Mouse (Mus musculus) lung, adult 10 weeks (tissue): ENCODE data around the gene Arhgdia. TPM values are rescaled to one million over a fixed set of nuclear protein-coding genes. Genes with fewer than 3 reads are reported as not detected.

Source experiments
- polyA plus RNA-seq: library from polyadenylated mRNA; stranded (reverse); fragments of 350-450 nt; fragmentation: Illumina TruSeq; extraction: RNeasy Lipid Tissue Mini Kit (QIAGEN cat#74804); gene quantifications from one replicate; pipeline ENCODE4 v1.2.3, GENCODE M21; 2014; ENCODE audit warnings: low read depth, low replicate concordance; ENCODE audit not compliant: insufficient read depth

The Arhgdia gene
- polyA plus RNA-seq, result 361 TPM

DNA sequence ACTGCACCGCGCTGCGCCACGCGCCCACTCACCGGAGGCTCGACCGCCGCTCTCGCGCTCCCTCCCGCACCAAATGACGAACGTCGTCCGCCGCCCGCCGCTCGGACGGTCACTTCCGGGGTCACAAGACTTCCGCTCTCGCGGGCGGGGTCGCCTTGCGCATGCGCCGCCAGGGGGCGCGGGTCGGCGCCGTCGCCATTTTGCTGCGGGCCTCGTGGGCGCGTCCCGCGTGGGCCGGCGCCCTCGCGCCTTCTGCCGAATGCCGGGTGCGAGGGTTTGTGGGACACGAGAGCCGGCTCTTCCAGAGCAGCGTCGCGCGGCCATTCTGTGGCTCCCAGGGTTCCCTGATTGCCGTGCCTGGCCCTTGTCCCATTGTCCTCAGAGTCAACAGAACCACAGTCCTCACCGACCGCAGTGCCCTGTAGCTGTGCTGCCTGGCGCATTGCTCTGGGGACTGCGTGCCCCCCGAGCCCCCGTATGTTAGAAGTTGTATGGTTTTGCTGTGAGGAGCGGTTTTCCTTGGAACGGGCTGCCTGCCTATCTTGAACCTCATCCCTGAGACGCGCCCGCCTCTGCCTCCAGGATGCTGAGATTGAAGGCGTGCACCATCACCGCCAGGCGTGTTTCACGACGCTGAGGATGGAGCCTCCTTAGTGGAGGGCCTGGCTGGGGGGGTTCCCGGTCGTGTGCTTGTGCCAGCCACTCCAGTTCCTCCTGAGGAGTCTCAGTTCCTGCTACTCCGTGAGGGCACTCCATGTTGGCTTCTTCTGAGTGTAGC lies at the start of gene Arhgdia:
Gene Arhgdia (minus strand): TSS at position 135 of the 778 bp plus-strand sequence.

DNA sequence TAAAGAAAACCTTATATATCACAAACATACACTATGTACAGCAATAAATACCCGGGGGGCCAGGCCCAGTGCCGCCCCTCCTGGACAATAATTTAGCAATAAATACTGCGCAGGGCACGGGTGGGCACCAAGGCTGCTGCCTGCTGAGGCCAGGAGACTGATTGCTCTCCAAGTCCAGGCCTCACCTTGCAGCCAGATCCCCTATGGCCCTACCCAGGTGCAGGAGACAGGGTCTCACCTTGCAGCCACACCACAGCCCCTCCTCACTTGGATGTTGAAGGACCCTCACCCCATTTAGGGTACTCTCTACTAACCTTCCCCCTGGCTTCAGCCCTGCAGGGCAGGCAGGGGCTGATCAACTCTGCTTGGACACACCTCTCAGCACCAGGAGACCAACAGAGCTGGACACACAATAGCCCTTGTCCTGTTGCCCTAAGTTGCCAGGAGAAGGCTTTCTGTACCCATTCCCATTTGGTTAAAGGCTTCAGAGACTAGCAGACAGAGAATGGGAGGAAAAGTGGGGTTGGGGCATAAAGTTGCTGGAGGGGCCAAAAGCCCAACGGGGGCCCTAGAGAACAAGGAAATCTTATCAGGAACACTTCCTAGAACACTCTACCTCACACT lies 43.8 kb upstream of the Arhgdia start, which contains the start of gene Sirt7:
Gene Sirt7 (minus strand): TSS at position 89 of the 624 bp plus-strand sequence.

DNA sequence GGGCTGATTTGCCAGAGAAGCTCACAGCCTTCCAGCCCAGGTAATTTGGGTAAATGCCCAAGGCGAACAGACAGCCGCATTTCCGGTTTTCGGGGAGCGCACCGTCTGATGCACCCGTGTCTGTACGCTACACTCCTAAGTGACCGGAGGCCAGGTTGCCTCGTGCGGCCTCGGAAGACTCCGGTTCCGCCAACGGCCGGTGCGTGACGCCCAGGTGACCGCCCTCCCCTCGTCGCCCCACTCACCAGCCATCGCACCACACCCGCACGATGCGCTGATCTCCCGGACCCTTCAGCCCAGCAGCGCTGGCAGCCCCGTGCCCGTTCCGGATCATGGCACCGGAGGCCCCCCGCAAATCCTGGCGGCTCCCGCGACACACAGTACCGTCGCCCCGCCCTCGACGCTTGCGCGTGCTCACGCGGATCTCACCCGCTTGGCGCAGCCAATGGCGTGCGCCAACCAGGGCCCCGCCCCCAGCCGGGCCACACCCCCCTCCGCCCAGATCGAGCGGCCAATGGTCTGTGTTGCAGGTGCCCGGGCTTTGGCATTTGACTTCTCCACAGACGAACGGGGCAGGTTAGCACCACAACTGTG lies 36.2 kb upstream of the Arhgdia start, which contains the start of gene Pcyt2:
Gene Pcyt2 (minus strand): TSS at position 418 of the 594 bp plus-strand sequence.

DNA sequence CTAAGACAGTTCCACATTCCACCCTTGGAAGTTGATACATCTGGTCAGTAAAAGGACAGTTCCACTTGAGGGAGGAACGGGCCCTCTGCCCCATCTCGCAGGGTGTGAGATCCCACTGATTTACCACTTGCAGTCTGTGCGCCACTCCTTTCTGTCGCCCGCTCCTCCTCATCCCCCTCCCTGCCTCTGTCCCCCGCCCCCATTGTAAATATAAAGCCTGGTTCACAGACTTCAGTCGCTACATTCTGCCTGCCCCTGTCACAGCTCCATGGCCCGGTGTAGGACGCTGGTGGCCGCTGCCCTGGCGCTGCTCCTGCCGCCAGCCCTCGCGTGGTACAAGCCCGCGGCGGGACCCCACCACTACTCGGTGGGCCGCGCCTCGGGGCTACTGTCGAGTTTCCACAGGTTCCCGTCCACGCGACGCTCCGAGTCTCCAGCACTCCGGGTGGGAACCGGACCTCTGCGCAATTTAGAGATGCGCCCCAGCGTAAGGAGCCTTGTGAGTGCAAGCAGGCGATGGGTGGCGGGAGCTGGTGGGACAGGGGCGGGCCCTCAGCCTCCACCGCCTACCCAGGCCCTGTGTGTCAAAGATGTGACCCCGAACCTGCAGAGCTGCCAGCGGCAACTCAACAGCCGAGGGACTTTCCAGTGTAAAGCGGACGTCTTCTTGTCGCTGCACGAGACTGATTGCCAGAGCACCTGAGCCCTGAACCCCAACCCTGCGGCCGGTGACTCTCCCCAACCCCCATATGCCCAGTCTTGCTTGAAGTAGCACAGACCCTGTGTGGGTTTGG lies 27.0 kb upstream of the Arhgdia start, which contains the start of gene Npb:
Gene Npb (plus strand): TSS at position 237 of the 794 bp plus-strand sequence.

DNA sequence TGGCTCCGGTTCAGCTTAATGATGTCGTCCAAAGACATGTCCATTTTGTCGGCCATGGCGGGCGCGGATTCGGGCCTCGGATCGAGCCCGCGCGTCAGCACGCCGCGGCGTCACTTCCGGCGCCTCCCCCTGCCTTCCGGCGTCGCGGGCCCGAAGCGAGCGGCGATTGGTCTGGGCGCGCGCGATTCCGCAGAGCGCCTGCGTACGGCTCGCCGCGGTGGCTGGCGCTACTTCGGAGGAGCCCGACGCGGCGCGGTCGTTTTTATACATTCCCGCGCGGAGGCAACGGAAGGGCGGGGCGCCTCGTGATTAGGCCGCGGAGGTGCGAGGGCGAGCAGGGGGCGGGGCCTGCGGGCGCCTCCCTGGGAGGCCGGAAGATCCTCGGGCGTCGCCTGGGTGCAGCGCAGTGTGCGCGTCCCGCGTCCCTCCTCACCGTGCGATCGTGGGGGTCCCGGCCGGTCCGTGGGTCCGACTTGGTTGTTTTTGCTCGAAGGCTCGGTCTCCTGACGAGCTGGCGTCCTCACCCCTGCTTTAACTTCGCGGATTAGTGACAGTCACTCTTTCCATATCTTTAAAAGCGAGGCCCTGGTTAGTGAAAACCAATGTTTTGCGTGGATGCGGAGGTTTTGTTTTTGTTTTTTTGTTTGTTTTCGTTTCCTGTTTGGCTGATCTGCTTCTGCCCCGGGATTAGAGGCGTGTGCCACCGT lies 17.0 kb upstream of the Arhgdia start, which contains the start of the genes Alyref and Anapc11:
Gene Alyref (minus strand): TSS at position 83 of the 707 bp plus-strand sequence.
Gene Anapc11 (plus strand): TSS at position 139 of the 707 bp plus-strand sequence.

DNA sequence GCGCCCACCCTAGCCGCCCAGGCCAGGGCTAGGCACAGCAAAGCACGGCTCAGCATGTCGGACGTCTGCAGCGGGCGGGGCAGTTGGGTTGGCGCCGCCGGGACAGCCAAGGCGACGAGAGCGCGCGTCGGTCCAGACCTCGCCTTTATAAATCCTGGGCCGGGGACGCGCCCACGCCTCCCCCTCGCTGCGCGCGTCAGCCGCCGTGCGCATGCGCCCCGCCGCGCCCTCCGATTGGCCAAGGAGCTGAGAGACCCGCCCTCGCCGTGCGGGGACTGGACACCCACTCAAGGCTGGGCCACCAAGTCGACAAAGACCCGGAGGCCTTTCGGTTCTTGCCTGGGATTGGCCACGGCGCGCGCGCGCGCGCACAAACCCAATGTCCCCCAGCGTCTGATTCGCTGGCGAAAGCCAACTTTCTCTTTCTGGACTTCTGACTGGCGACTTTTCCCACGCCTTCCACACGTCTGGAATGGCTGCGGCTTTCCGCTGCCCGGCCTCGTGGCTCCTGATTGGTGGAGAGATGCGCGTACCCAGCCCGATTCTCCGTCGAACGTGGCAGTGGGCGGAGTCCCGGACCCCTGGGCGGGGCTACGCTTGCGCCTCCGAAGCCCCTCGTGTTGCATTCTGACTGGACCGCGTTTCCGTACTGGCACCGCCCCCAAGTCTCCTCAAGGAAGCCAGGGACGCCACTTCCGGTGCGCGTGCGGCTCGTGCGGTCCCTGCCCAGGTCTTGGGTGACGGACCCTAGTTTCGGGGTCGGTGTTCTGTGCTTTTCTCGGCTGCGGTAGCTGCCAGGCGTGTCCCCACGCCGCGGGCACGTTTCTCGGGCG lies 8.5 kb downstream of the Arhgdia start, which contains the start of gene P4hb:
Gene P4hb (minus strand): TSS at position 502 of the 833 bp plus-strand sequence.

DNA sequence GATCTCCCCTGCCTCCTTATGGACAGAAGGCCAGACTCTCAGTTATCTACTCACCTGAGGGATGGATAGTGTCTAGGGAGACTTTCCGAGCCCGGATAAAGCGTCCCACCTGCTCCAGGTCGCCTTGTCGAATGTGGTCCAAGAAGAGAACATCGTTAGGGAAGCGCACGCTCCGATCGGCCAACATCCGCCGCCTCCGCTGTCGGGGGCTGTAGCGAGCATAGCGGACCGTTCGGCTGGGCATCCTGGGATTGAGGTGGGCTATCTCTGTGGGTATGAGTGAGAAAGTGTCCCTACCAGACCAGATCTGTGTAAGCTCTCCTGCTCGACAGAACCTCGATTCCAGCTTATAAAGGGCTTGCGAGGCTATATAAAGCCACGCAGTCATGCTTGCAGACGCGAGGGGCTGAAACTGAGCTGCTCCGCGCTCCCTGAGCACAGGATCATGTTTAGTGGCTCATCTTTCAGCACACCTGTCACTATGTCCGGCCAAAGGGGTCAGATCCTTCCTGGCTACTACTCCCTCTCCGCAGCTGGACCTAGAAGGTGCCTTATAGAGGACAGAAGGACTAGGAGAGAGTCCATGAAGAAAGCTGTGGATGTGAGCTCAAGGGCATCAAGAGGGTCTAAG lies 30.5 kb downstream of the Arhgdia start, which contains the start of gene Ppp1r27:
Gene Ppp1r27 (minus strand): TSS at position 323 of the 631 bp plus-strand sequence.

DNA sequence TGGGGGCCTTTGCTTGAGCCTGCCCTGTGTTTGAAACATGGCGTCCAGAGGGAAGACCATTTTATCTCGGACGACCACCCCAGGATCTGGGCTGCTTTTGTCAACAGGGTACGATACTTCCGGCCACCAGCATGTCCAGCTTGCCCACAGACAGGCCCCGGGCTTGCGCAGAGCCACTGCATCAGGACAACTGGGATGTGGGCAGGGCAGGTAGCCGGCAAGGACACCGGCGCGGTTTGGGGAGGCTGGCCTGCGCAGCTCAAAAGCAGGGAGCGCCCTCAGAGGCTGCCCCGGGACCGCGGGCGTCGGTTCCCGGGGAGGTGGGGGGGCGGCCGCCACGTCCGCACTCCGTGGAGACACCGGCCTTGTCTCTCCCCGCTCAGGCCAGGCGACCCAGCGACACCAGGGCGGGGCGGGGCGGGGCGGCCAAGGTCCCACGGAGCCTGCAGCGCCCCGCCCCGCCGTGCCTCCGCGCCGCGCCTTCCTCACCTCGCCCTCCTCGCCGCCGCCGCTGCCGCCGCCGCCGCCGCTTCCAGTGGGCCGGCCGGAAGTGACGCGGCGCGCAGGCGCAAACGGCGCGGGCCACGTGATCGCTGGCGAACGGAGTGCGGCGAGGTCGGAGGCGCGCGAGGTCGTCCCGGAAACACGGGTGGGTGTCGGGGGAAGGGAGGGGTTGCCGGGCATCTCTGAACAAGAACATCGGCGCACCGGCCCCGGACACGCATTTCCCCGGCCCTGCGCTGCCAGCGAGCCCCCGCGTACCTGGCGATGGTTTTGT lies 32.1 kb downstream of the Arhgdia start, which contains the start of gene Mcrip1:
Gene Mcrip1 (minus strand): TSS at position 560 of the 778 bp plus-strand sequence.

DNA sequence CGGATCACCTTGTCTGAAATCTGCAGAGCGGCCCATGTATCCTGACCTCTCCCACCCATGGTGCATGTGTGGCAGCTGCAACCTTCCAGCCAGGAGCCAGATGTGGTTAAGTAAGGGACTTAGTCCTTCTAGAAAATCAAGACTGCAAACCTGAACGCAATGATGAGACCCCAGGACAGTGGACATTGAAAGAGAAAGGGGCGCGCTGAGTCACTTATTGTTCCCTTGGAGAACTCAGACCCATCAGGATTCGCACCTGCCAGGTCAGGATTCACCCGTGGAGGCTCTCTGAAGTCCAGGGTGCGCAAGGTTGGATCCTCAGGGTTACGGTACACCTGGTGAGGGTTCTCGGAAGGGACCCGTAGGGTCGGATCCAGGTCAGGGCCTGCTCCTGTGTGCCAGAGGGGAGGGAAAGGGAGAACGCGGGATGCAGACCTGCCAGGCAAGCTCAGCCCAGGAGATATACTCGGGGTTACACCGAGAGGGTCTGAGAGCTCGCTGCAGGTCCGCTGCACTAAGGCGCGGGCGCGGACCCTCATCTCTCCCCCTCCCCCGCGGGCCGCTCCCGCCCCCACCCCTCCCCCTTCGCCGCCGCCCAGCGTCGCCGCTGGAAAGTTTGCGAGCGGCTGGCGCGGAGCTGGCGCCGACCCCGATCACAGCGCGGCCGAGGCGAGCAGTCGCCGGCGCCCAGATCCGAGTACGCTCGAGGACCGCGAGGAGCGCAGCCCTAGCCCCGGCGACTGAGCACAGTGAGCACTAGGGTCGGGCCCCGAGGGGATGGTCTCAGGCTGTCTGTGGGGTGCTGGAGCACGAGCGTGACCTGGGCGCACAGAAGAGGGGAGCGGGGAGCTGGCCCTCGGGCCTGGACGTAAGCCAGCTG lies 51.1 kb downstream of the Arhgdia start, which contains the start of gene Gcgr:
Gene Gcgr (plus strand): TSS at position 615 of the 880 bp plus-strand sequence.

Other genes with a start within 250 kb of the Arhgdia start
- 1,316 TPM for gene Actg1, start 233.1 kb downstream of the Arhgdia start, polyA plus RNA-seq
- 0.33 TPM for gene Fscn2, start 220.1 kb downstream of the Arhgdia start, polyA plus RNA-seq
- gene Faap100, start 202.9 kb downstream of the Arhgdia start, polyA plus RNA-seq, result 10.2 TPM
- 19.5 TPM for gene Nploc4, start 143.9 kb downstream of the Arhgdia start, polyA plus RNA-seq
- gene Tspan10, start 139.0 kb downstream of the Arhgdia start, polyA plus RNA-seq, result not detected
- not detected for gene Pde6g, start 128.1 kb downstream of the Arhgdia start, polyA plus RNA-seq
- 13.4 TPM for gene Oxld1, start 123.6 kb downstream of the Arhgdia start, polyA plus RNA-seq
- gene Ccdc137, start 123.5 kb downstream of the Arhgdia start, polyA plus RNA-seq, result 13.6 TPM
- gene Arl16, start 114.0 kb downstream of the Arhgdia start, polyA plus RNA-seq, result 10.8 TPM
- gene Mrpl12, start 97.0 kb downstream of the Arhgdia start, polyA plus RNA-seq, result 65.4 TPM
- gene Slc25a10, start 89.8 kb downstream of the Arhgdia start, polyA plus RNA-seq, result 42.5 TPM
- gene Gcgr, start 50.9 kb downstream of the Arhgdia start, polyA plus RNA-seq, result 0.15 TPM
- 138 TPM for gene Mcrip1, start 31.9 kb downstream of the Arhgdia start, polyA plus RNA-seq
- not detected for gene Ppp1r27, start 30.5 kb downstream of the Arhgdia start, polyA plus RNA-seq
- 289 TPM for gene P4hb, start 8.4 kb downstream of the Arhgdia start, polyA plus RNA-seq
- 49.0 TPM for gene Alyref, start 16.7 kb upstream of the Arhgdia start, polyA plus RNA-seq
- 82.6 TPM for gene Anapc11, start 16.8 kb upstream of the Arhgdia start, polyA plus RNA-seq
- 1.3 TPM for gene Npb, start 26.9 kb upstream of the Arhgdia start, polyA plus RNA-seq
- gene Pcyt2, start 36.3 kb upstream of the Arhgdia start, polyA plus RNA-seq, result 51.7 TPM
- 39.1 TPM for gene Sirt7, start 43.6 kb upstream of the Arhgdia start, polyA plus RNA-seq
- 17.0 TPM for gene Mafg, start 52.0 kb upstream of the Arhgdia start, polyA plus RNA-seq
- gene Pycr1, start 62.1 kb upstream of the Arhgdia start, polyA plus RNA-seq, result 1.4 TPM
- gene Myadml2, start 66.5 kb upstream of the Arhgdia start, polyA plus RNA-seq, result 1.6 TPM
- gene Notum, start 79.6 kb upstream of the Arhgdia start, polyA plus RNA-seq, result 8.1 TPM
- gene Aspscr1, start 91.3 kb upstream of the Arhgdia start, polyA plus RNA-seq, result 44.2 TPM
- gene Cenpx, start 132.1 kb upstream of the Arhgdia start, polyA plus RNA-seq, result 82.4 TPM
- 15.4 TPM for gene Lrrc45, start 132.3 kb upstream of the Arhgdia start, polyA plus RNA-seq
- 44.3 TPM for gene Rac3, start 139.8 kb upstream of the Arhgdia start, polyA plus RNA-seq
- 185 TPM for gene Dcxr, start 145.7 kb upstream of the Arhgdia start, polyA plus RNA-seq
- 5,777 TPM for gene Cbr2, start 150.5 kb upstream of the Arhgdia start, polyA plus RNA-seq
- 0.87 TPM for gene Hmga1b, start 181.2 kb upstream of the Arhgdia start, polyA plus RNA-seq
- gene Rfng, start 202.6 kb upstream of the Arhgdia start, polyA plus RNA-seq, result 18.4 TPM
- 62.0 TPM for gene Gps1, start 202.6 kb upstream of the Arhgdia start, polyA plus RNA-seq
- 23.6 TPM for gene Dus1l, start 214.8 kb upstream of the Arhgdia start, polyA plus RNA-seq
- gene Fasn, start 242.9 kb upstream of the Arhgdia start, polyA plus RNA-seq, result 145 TPM